Mouse (Mus musculus) adrenal gland, postnatal 14 days (tissue): ENCODE data around the gene App. TPM values are rescaled to one million over a fixed set of nuclear protein-coding genes. Genes with fewer than 3 reads are reported as not detected.
A peak's percentile ranks its signal among the peaks of the same experiment; 100 is the strongest.

Experiments used
- DNase-seq: peaks from one replicate; pipeline ENCODE4 v3.0.0; 2021; ENCODE audit warnings: mixed read lengths
- total RNA-seq: library from RNA; stranded (reverse); gene quantifications from 2 replicates; pipeline ENCODE4 v1.2.3, GENCODE M21; 2021

App gene
- total RNA-seq, 1 experiment from 2014 or later, result 299 TPM

DNA sequence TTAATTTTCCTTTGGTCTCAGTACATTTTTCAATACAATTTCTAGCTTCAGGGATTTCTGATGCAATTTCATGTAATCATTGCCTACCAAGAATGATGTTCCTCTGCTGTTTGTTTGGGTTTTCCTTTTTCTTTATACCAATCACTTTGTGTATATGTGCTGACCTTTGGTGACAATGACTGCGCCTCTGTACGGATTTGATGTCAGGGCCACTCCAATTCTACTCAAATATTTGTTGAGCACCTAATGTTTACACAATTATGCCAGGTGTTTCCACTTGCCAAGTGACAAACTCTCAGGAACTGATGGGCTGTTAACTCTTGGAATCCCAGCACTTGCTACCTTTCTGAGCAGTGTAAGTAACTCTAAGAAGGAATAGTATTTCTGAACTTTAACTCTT is 98.2 kb downstream of the App start:
- DNase-seq, result no peak

- DNase-seq, result no peak
Observed at GRCm38 (mm10) chr16:85074889-85075288, 98.7 kb downstream of the App start.

GRCm38 (mm10) chr16:85072624-85073023 is 100.9 kb downstream of the App start:
- DNase-seq, result peak; percentile 32

DNA sequence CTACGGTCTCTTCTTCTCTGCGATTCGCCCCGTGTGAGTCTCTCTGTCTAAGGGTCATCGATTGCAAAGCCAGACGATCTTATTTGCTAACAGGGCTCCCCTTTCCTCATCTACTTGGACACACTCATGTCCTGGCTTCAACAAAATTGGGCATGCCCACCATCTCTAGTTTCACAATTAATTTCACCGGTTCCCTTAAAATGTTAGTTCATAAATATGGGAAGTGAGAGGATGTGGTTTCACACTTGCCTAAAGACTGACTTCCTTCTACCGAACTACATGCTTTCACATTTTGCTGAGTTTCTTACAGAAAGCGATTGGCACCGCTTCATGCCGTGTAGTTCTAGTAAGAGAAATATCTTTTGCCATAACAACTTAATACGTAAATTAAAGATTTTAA is 101.8 kb downstream of the App start:
- no peak for DNase-seq

- DNase-seq, result no peak
Observed at GRCm38 (mm10) chr16:85071248-85071647, 102.3 kb downstream of the App start.

- DNase-seq, result no peak
Observed at GRCm38 (mm10) chr16:85067254-85067893, 106.2 kb downstream of the App start.

GRCm38 (mm10) chr16:85066227-85066626 is 107.3 kb downstream of the App start:
- DNase-seq, result no peak

DNA sequence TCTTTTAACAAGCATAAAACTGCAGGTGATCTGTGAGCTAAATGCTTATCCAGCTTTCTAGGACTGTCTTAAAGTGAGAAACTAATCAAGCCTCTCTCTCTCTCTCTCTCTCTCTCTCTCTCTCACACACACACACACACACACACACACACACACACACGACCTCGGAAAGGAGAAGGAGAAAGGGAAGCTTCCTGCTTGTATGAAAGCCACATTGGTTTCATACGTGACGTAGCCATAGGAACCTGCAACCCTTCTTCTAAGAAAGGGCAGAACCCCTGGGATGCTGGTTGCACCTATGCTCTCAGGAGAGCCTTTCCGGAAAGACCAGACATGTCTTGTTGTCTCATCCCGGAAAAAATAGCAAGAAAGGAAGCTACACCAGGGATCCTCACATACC is 108.8 kb downstream of the App start:
- DNase-seq, result no peak

- no peak for DNase-seq
Observed at GRCm38 (mm10) chr16:85062732-85063131, 110.8 kb downstream of the App start.

GRCm38 (mm10) chr16:85061725-85062124 is 111.8 kb downstream of the App start:
- peak; percentile 50 for DNase-seq

DNA sequence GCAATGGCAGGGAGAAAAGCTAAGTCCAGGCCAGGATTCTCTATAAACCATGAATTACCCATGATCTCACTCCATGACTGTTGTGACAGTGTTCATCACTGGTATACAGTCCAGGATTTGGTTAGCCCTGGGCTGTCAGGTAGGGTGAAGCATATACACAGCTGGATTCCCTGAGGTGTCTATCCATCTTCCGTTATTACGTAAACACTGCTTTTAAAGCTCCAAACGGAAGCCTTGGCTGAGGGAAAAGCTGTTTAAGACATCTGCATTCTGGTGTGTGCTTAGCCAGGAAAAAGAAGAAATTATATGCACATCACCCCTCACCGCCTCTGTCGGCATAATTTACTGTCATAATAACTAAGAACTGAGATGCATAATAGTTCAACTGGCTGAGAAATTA is 115.4 kb downstream of the App start:
- DNase-seq, result no peak

DNA sequence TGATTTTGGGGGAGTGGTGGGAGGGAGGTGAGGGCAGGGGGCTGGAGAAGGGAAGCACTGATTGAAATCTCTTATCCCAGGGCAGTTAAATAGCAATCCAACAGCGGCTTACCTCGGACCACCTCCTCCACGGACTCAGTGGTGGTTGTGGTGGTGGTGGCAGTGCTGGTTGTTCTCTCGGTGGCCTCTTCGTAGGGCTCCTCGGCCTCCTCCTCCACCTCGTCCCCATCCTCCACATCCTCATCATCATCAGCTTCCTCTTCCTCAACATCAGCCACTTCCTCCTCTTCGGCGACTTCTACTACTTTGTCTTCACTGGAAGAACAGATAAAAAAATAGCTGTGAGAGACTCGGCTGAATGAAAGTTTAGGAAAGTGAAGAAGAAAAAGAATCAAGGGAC is 117.4 kb downstream of the App start:
- no peak for DNase-seq

GRCm38 (mm10) chr16:85053996-85054395 is 119.6 kb downstream of the App start:
- DNase-seq, result no peak

- no peak for DNase-seq
Observed at GRCm38 (mm10) chr16:85047310-85047709, 126.3 kb downstream of the App start.

DNA sequence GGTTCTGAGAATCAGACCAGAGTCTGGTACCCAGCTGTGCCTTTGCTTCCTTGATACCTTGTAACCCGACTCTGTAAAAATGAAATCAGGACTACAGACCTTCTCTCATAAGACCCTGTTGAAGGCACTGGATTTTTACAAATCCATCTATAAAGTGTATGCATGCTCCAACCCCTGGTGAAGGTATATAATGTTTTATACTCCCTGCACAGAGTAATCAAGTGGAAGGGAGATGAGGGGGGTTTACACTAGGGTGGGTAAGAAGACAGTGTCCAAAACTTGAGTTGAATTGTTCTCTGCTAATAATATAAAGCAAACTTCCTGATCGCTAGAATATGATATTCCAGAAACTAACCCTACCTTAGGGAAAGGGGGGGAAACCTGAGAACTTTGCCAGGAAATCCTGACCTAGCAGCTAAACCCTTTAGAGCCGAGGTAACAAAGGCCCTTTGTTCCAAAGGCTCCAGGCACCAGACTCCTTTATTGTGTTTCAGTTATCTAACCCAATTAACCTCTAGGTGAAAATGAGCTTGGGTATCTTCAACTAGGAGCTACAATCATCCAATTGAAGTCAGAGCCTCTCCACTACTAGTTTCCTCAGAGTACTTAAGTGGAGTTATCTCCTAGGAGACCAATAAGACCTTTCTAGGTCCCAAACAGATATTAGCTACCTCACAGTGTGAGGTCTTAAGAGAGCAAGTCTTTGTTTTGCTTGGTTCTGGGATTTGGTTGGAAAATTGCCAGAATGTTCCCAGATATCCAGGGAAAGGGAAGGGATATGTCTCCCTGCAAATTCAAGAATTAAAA is 132.2 kb downstream of the App start:
- no peak for DNase-seq

DNA sequence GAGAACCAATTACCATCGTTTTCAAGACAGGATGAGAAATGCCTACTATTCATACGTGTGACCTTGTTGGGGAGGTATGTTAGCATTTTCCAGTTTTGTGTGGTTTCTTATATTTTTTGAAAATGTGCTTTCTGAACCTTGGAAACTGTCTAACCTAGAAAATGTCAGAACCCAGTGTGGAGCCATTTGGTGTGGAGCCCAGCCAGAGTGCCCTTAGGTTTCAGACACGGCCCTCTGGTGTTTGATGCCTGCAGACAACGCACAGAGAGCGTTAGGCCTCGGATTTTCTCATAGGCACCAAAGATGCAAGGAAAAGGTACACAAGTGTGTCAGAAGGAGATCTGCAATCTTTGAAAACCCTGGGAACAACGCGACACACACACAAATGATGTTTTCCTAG is 134.8 kb downstream of the App start:
- DNase-seq, result no peak

GRCm38 (mm10) chr16:85037969-85038644 is 135.5 kb downstream of the App start:
- DNase-seq, result no peak

DNA sequence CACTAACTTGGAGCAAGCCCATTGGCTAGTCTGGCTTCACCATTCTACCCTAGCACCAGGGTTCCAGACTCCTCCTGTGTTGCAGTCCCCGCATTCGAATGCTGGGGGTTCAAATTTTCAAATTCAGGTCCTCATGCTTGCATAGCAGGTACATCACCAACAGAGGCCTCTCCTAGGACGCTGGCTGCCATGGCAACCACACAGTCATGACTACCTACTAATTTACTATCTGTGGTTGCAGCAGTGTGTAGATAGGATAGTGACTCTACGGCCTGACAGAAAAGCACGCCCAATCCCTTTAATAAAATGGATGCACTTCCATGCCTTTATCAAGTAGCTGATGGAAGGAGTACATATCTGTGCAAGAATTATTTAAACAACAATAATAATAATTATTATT is 137.8 kb downstream of the App start:
- DNase-seq, result no peak

GRCm38 (mm10) chr16:85033747-85034146 is 139.8 kb downstream of the App start:
- DNase-seq, result no peak

DNA sequence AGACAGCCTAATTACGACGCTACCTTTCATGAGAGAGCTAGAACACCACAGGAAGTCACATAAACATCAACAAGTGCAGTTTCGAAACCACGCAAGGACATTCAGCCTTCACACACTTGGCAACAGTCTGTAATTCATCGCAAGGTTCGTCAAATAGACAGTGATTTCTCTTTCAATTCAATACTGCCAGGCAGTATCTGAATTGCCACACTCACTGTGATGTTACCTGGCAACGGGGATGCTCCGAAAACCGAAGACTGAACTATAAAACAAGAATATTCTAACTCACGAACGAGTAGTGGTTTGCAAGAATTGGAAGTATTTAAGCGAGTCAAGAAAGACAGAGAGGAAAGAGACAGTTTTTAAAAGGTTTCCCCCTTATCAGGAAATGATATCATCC is 142.8 kb downstream of the App start:
- DNase-seq, result no peak

DNA sequence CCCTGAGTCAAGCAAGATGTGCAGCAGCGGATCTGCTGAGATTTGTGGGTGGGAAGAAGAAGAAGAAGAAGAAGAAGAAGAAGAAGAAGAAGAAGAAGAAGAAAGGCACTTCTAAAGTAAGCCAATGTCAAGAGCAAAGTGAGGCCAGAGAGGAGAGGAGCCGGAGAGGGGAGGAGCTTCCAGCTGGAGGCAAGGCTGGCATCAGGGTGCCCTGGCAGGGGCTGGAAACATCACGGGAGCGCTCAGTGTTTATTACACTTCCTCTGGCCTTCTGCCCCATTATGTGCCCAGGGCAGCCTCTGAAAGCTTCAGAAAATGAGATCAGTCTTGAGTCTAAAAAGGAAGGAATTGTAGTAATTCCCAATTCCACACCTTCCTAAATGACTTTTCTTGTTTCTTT is 145.2 kb downstream of the App start:
- DNase-seq, result no peak

DNA sequence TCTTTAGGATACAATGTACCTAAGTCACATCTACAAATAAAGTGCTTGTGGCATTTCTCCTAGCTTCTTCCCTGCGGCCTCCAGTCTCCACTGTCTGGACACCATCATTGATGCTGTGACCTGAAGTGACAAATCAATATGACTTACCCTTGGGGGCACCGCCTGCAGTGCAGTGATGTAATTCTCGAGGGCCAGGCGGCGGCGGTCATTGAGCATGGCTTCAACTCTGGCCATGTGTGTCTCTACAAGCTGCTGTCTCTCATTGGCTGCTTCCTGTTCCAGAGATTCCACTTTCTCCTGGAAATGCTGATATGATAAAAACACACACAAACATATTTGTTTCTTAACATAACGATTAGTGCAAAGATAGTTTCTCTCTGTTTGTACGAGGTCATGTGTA is 148.9 kb downstream of the App start:
- DNase-seq, result no peak

GRCm38 (mm10) chr16:85023106-85023505 is 150.5 kb downstream of the App start:
- DNase-seq, result no peak
